Mouse (Mus musculus) heart, postnatal 0 days (tissue): ENCODE results near the gene Nipal3. TPM values are rescaled to one million over a fixed set of nuclear protein-coding genes. Genes with fewer than 3 reads are reported as not detected.

ENCODE experiments used
- ATAC-seq: fragments of 200-750 bp; cut with Nextera tagmentation; 2 replicates; pipeline ENCODE4 v1.8.0; 2017; ENCODE audit warnings: low read depth, moderate number of reproducible peaks, moderate library complexity; ENCODE audit not compliant: insufficient read depth
- DNase-seq: peaks from one replicate; pipeline ENCODE4 v3.0.0-alpha.2; 2016; ENCODE audit warnings: low spot score
- H3K27ac ChIP-seq: fragments of 300-500 bp; sonication (generic); 2 replicates; pipeline ENCODE4 v1.5.1; 2014; ENCODE audit warnings: low read depth, mild to moderate bottlenecking
- H3K27me3 ChIP-seq: fragments of 300-500 bp; sonication (generic); 2 replicates; pipeline ENCODE4 v1.6.1; 2014; ENCODE audit warnings: low read length, mixed read lengths; ENCODE audit not compliant: control insufficient read depth, insufficient read depth
- H3K36me3 ChIP-seq: fragments of 300-500 bp; sonication (generic); replicated peaks from 2 replicates; pipeline ENCODE4 v1.6.1; 2014; ENCODE audit warnings: low read length, mixed read lengths; ENCODE audit not compliant: control insufficient read depth, insufficient read depth
- H3K4me1 ChIP-seq: fragments of 300-500 bp; sonication (generic); 2 replicates; pipeline ENCODE4 v1.6.1; 2014; ENCODE audit warnings: antibody characterized with exemption; ENCODE audit not compliant: control insufficient read depth, insufficient read depth
- H3K4me2 ChIP-seq: fragments of 300-500 bp; sonication (generic); 2 replicates; pipeline ENCODE4 v1.6.1; 2014; ENCODE audit warnings: low read depth, mild to moderate bottlenecking, low read length, moderate library complexity
- H3K4me3 ChIP-seq: fragments of 300-500 bp; sonication (generic); 2 replicates; pipeline ENCODE4 v1.5.1; 2014; ENCODE audit warnings: low read depth, low read length
- H3K9ac ChIP-seq: fragments of 300-500 bp; sonication (generic); replicated peaks from 2 replicates; pipeline ENCODE4 v1.6.1; 2014; ENCODE audit warnings: low read depth, low read length, mixed read lengths
- H3K9me3 ChIP-seq: fragments of 300-500 bp; sonication (generic); replicated peaks from 2 replicates; pipeline ENCODE4 v1.6.1; 2016; ENCODE audit warnings: low read length; ENCODE audit not compliant: control insufficient read depth
- CTCF ChIP-seq: IDR thresholded peaks from 2 replicates; pipeline ENCODE4 v1.5.1; 2016; ENCODE audit warnings: antibody characterized with exemption, control low read depth, low read depth
- EP300 ChIP-seq: IDR thresholded peaks from 2 replicates; pipeline ENCODE4 v1.6.1; 2016; ENCODE audit warnings: antibody characterized with exemption, low read depth
- WGBS: fragments of 180-500 bp; shearing (Covaris S2); extraction: QIAGEN DNeasy Blood & Tissue Kit; methylation state at CpG from one replicate; pipeline ENCODE4 v1.1.7; 2014; 5-methylcytosine and 5-hydroxymethylcytosine counted together
- polyA plus RNA-seq: library from polyadenylated mRNA; unstranded; fragments of >200 nt; fragmentation: Nextera tagmentation; extraction: Ambion mirVana; gene quantifications from 2 replicates; pipeline ENCODE4 v1.2.1, GENCODE M21; 2015
- total RNA-seq: library from RNA; depleted of rRNA; stranded (reverse); fragments of >200 nt; gene quantifications from 2 replicates; pipeline ENCODE4 v1.2.3, GENCODE M21; 2014; ENCODE audit warnings: low replicate concordance

The Nipal3 gene
- total and polyA plus RNA-seq, 2 experiments from 2014 or later: 4.7 to 28.7 TPM

DNA sequence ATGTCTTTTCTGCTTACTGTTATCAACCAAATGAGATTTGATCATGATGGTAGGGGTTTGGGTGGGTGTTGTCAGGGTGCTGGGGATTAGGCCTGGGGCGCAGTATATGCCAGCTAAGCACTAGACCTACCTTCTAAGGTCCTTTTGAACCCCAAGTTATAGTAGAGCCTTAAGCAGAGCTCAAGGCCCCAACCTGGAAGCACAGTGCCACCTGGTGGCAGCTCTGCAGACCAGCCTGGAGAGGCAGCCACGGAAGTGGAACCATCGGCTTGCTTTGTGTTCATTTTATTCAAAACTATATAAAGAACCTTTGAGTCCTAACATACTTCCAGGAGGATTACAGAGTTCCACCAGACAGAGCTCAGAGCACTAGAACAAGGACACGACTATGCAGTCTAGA is 83.2 kb downstream of the Nipal3 start:
- H3K9ac ChIP-seq: no peak overlapping the region
- no peak overlapping the region for H3K4me2 ChIP-seq
- no peaks in the 10 kb centered on the region for H3K4me1 ChIP-seq
- peaks cover 31% of the 10 kb centered on the region for H3K36me3 ChIP-seq
- no peak overlapping the region for H3K27ac ChIP-seq
- DNase-seq (peak; percentile 16), ATAC-seq (no peak)
- no peaks in the 10 kb centered on the region for H3K27me3 ChIP-seq
- no peak overlapping the region for H3K4me3 ChIP-seq
- no peaks in the 10 kb centered on the region for H3K9me3 ChIP-seq
- TF ChIP-seq EP300 (no peak), CTCF (peak; percentile 88)
- 39% methylated on average over 4 of the region's 4 CpGs for WGBS

DNA sequence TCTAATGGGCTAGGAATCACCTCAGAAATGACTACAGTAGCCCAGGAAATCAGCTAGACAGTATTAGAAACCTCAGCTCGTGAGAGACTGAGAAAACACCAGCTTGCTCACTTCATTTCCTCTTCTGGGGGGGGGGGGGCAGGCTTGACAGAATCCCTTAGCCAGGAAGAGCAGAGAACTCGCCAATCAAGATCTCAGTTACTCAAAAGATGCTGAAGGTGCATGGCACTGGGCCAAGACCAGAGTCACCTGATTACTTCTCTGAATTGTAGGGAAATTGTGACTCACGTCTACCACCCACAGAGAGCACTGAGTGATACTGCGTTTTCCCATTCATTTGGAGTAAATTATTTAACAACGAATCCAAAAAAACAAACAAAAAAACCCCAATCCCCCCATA is 88.7 kb downstream of the Nipal3 start:
- H3K9me3 ChIP-seq: no peaks in the 10 kb centered on the region
- no peak overlapping the region for H3K4me3 ChIP-seq
- DNase-seq (no peak), ATAC-seq (no peak)
- TF ChIP-seq EP300 (no peak), CTCF (no peak)
- no peak overlapping the region for H3K9ac ChIP-seq
- no peak overlapping the region for H3K4me2 ChIP-seq
- H3K4me1 ChIP-seq: no peaks in the 10 kb centered on the region
- WGBS: 48% methylated on average over 5 of the region's 5 CpGs
- no peak overlapping the region for H3K27ac ChIP-seq
- H3K36me3 ChIP-seq: no peaks in the 10 kb centered on the region
- H3K27me3 ChIP-seq: no peaks in the 10 kb centered on the region

DNA sequence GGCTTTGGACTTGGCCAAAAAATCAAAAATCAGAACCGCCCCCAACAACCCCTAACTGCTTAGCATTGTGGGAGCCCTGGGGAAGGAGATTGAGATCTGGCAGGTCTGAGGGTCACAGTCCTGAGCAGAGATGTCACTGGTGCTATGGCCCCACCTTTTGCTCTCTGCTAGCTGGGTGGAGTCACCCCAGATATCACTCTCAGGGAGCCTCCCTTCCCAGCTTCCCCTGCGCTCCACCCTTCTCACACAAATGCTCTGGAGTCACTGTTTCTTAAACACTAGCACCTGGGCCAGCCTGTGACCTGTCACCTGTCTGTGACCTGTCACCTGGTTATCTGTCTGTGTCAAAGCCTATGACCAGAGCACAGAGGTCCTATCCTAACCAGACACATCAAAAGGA is 89.9 kb downstream of the Nipal3 start:
- H3K4me1 ChIP-seq: no peaks in the 10 kb centered on the region
- DNase-seq: no peak
- no peak overlapping the region for H3K27ac ChIP-seq
- no peaks in the 10 kb centered on the region for H3K9me3 ChIP-seq
- WGBS: 93% methylated on average over 2 of the region's 2 CpGs
- H3K27me3 ChIP-seq: no peaks in the 10 kb centered on the region
- no peak overlapping the region for H3K4me3 ChIP-seq
- H3K36me3 ChIP-seq: no peaks in the 10 kb centered on the region
- ATAC-seq: no peak
- H3K4me2 ChIP-seq: no peak overlapping the region
- no peak overlapping the region for H3K9ac ChIP-seq
- TF ChIP-seq EP300: no peak
- no peak for TF ChIP-seq CTCF

DNA sequence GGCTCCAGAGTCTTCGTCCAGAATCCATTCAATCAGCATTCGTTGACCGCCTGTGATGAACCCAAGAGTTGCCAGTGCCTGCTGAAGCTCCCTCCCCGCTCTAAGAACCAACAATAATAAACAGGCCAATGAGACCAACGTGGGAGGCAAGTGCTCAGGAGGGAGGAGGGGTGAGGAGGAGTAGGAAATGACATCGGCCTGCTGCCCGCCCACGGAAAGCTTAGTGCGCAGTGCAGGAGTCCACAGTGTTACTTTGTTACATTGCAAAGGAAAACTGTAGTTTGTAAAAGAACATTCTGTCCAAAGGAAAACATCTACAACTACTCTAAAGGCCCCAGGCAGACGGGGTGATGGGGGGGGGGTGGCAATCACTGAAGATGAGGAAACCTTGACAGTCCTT is 90.8 kb downstream of the Nipal3 start:
- Histone ChIP-seq H3K4me1 (no peaks in the 10 kb centered on the region), H3K9me3 (no peaks in the 10 kb centered on the region), H3K4me2 (no peak overlapping the region), H3K36me3 (no peaks in the 10 kb centered on the region), H3K27ac (no peak overlapping the region), H3K27me3 (peaks cover 7% of the 10 kb centered on the region; the same call in 1 of the 2 replicates), H3K4me3 (no peak overlapping the region), H3K9ac (no peak overlapping the region)
- ATAC-seq: no peak
- no peak for DNase-seq
- TF ChIP-seq EP300 (no peak), CTCF (no peak)
- 71% methylated on average over 10 of the region's 10 CpGs for WGBS

DNA sequence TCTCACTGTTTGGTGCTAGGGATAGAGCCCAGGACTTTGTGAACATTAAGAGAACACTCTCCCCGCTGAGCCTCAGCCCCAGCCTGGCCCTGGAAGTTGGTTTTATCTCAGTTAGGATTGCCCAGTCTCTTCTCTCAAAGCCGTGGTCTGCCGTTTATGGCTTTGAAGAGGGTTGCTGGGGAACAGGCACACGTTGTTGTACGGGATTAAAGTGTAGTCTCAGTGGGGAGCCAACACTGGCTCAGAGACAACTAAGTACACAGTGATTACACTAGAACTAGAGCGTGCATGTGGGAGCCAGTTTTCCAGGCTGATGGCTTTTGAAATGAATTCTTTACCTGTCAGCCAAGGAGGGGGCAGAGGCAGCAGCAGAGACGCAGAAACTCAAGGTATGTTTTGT is 93.0 kb downstream of the Nipal3 start:
- 31% methylated on average over 7 of the region's 7 CpGs for WGBS
- no peak for DNase-seq

DNA sequence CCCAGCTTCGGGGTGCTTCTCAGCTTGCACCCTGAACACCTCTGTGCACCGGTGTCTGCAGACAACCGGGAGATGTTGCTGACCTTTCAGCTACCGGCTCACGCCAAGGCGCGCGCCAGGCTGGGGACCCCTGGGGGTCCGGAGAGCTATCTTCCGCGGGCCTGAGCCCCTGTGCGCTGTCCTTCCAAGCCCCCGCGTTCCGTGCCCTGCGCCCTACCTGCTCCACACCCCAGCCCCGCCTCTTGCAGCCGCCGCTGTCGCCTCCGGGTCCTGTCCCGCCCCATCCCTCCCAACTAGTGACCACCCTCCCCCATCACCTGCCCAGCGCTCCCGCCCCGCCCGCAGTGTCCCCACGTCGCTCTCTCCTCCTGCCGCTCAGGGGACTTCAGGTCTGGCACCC is 96.8 kb downstream of the Nipal3 start, which contains the start of gene Ncmap:
TSS of gene Ncmap (minus strand) at position 237 of the 400 bp plus-strand sequence.
- ATAC-seq: no peak; the same call in 1 of the 2 replicates
- Histone ChIP-seq H3K27me3 (peaks cover 38% of the 10 kb centered on the region), H3K9me3 (no peaks in the 10 kb centered on the region), H3K4me3 (peak within 1 kb of the TSS; percentile 39), H3K27ac (no peak within 1 kb of the TSS), H3K4me1 (no peaks in the 10 kb centered on the region), H3K4me2 (peak within 1 kb of the TSS; percentile 62), H3K9ac (no peak within 1 kb of the TSS), H3K36me3 (no peaks in the 10 kb centered on the region)
- WGBS: under 1% methylated on average over 26 of the region's 29 CpGs
- TF ChIP-seq CTCF (no peak), EP300 (no peak)
- no peak for DNase-seq

More for the DNA sequence above, 93.0 kb downstream of the Nipal3 start:
- Histone ChIP-seq H3K4me1 (no peaks in the 10 kb centered on the region), H3K4me2 (no peak overlapping the region), H3K27ac (no peak overlapping the region), H3K4me3 (no peak overlapping the region), H3K9ac (no peak overlapping the region), H3K27me3 (peaks cover 29% of the 10 kb centered on the region), H3K36me3 (no peaks in the 10 kb centered on the region), H3K9me3 (no peaks in the 10 kb centered on the region)
- no peak for ATAC-seq
- TF ChIP-seq EP300: no peak
- TF ChIP-seq CTCF: no peak
